Mouse (Mus musculus) hindbrain, postnatal 0 days (tissue): ENCODE measurements around the gene Pdcl2. TPM values are rescaled to one million over a fixed set of nuclear protein-coding genes. Genes with fewer than 3 reads are reported as not detected.

Experiments used
- ATAC-seq: fragments of 200-750 bp; cut with Nextera tagmentation; 2 replicates; pipeline ENCODE4 v1.8.0; 2017; ENCODE audit warnings: mild to moderate bottlenecking, moderate TSS enrichment, moderate library complexity
- DNase-seq: peaks from one replicate; pipeline ENCODE4 v3.0.0-alpha.2; 2015; ENCODE audit warnings: low spot score
- H3K27ac ChIP-seq: fragments of 300-500 bp; sonication (generic); 2 replicates; pipeline ENCODE4 v1.5.1; 2014; ENCODE audit warnings: mild to moderate bottlenecking
- H3K27me3 ChIP-seq: fragments of 300-500 bp; sonication (generic); 2 replicates; pipeline ENCODE4 v1.6.1; 2014; ENCODE audit warnings: low read length, mixed read lengths; ENCODE audit not compliant: insufficient read depth
- H3K36me3 ChIP-seq: fragments of 300-500 bp; sonication (generic); 2 replicates; pipeline ENCODE4 v1.6.1; 2014; ENCODE audit warnings: low read length, mixed read lengths; ENCODE audit not compliant: insufficient read depth
- H3K4me1 ChIP-seq: fragments of 300-500 bp; sonication (generic); 2 replicates; pipeline ENCODE4 v1.6.1; 2014; ENCODE audit warnings: antibody characterized with exemption, low read length, mixed read lengths; ENCODE audit not compliant: insufficient read depth
- H3K4me2 ChIP-seq: fragments of 300-500 bp; sonication (generic); 2 replicates; pipeline ENCODE4 v1.6.1; 2014; ENCODE audit warnings: low read depth, mild to moderate bottlenecking, low read length, moderate library complexity, mixed read lengths
- H3K4me3 ChIP-seq: fragments of 300-500 bp; sonication (generic); 2 replicates; pipeline ENCODE4 v1.5.1; 2014; ENCODE audit warnings: low read length
- H3K9ac ChIP-seq: fragments of 300-500 bp; sonication (generic); replicated peaks from 2 replicates; pipeline ENCODE4 v1.6.1; 2014; ENCODE audit warnings: mild to moderate bottlenecking, low read length, moderate library complexity, mixed read lengths
- H3K9me3 ChIP-seq: fragments of 300-500 bp; sonication (generic); 2 replicates; pipeline ENCODE4 v1.6.1; 2016; ENCODE audit warnings: low read length, mixed read lengths
- CTCF ChIP-seq: IDR thresholded peaks from 2 replicates; pipeline ENCODE4 v1.5.1; 2016; ENCODE audit warnings: antibody characterized with exemption, control low read depth, low read depth
- WGBS: fragments of 180-500 bp; shearing (Covaris S2); extraction: QIAGEN DNeasy Blood & Tissue Kit; methylation state at CpG from one replicate; pipeline ENCODE4 v1.1.7; 2014; 5-methylcytosine and 5-hydroxymethylcytosine counted together
- polyA plus RNA-seq: library from polyadenylated mRNA; unstranded; fragments of >200 nt; fragmentation: Nextera tagmentation; extraction: Ambion mirVana; gene quantifications from 2 replicates; pipeline ENCODE4 v1.2.1, GENCODE M21; 2015
- total RNA-seq: library from RNA; depleted of rRNA; stranded (reverse); fragments of >200 nt; gene quantifications from 2 replicates; pipeline ENCODE4 v1.2.3, GENCODE M21; 2014

Gene Pdcl2
- total and polyA plus RNA-seq, 2 experiments from 2014 or later: not detected

DNA sequence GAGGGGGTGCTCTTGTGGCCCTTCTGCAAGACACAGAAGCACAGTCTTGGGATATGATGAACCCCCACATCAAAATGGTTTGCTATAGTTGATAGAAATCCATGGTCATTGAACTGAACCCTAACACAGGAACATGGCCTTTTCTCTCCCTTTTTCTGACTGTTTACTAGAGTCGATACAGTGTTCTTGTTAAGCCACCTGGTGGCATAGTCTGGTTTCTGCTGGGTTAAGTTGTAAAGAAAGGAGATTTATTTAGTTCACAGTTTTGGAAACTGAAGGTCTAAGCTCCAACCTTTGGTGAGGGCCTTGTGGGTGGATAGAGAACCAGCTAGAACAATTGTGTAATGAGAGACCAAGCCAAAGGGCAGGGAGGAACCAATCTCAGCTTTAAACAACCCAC, 29.1 kb upstream of the Pdcl2 start:
- no peak overlapping the region for H3K4me2 ChIP-seq
- DNase-seq (peak; percentile 32), ATAC-seq (no peak)
- no peak overlapping the region for H3K9ac ChIP-seq
- no peak overlapping the region for H3K27ac ChIP-seq
- no peaks in the 10 kb centered on the region for H3K9me3 ChIP-seq
- peak; percentile 34 for TF ChIP-seq CTCF
- H3K36me3 ChIP-seq: no peaks in the 10 kb centered on the region
- no peak overlapping the region for H3K4me3 ChIP-seq
- WGBS: 77% methylated on average over 1 of the region's 1 CpGs
- H3K4me1 ChIP-seq: 0 out of 2 replicates have a peak, but pooled peaks cover 8% of the 10 kb centered on the region
- peaks cover 14% of the 10 kb centered on the region; the same call in 1 of the 2 replicates for H3K27me3 ChIP-seq

DNA sequence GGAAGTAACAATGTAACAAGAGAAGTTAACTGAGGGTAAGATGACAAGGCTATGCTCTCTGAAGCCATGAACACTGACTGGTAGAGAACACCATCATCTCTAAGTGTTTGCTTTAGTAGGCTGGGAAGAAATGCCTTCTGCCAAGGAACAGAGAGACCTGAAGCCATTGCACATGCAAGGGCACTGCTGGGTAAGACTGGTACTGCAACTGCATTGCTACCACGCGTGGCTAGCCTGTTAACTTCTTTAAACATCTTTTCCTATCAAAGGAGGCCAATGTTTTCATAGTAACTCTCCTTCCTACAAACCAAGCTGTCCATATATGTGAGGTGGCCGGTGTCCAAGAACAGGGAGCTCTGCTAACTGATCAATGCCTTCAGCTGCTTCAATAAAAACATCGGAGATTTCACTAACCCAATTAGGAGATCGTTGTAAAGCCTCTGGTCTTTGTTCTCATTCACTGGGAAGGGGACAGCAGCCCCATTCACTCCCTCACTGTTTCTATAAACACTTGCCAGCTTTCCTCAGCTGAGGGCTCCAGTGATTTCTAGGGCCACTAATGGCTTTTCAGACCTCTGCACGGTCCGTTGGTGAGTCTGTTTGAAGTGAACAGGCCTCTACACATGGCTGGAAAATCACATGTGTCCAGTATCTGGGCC, 21.1 kb upstream of the Pdcl2 start:
- Histone ChIP-seq H3K27me3 (no peaks in the 10 kb centered on the region), H3K36me3 (no peaks in the 10 kb centered on the region), H3K9me3 (no peaks in the 10 kb centered on the region), H3K4me1 (no peaks in the 10 kb centered on the region), H3K27ac (no peak overlapping the region), H3K4me2 (no peak overlapping the region), H3K9ac (no peak overlapping the region), H3K4me3 (no peak overlapping the region)
- ATAC-seq: peak; percentile 71; the same call in 1 of the 2 replicates
- TF ChIP-seq CTCF: peak; percentile 46
- DNase-seq: peak; percentile 48
- 40% methylated on average over 7 of the region's 7 CpGs for WGBS

GRCm38 (mm10) chr5:76351537-76351936, 20.6 kb upstream of the Pdcl2 start:
- no peaks in the 10 kb centered on the region for H3K4me1 ChIP-seq
- no peak overlapping the region for H3K9ac ChIP-seq
- ATAC-seq (no peak), DNase-seq (no peak)
- H3K4me2 ChIP-seq: no peak overlapping the region
- H3K27me3 ChIP-seq: no peaks in the 10 kb centered on the region
- no peaks in the 10 kb centered on the region for H3K9me3 ChIP-seq
- 86% methylated on average over 5 of the region's 5 CpGs for WGBS
- H3K36me3 ChIP-seq: no peaks in the 10 kb centered on the region
- no peak overlapping the region for H3K27ac ChIP-seq
- no peak overlapping the region for H3K4me3 ChIP-seq
- TF ChIP-seq CTCF: no peak

DNA sequence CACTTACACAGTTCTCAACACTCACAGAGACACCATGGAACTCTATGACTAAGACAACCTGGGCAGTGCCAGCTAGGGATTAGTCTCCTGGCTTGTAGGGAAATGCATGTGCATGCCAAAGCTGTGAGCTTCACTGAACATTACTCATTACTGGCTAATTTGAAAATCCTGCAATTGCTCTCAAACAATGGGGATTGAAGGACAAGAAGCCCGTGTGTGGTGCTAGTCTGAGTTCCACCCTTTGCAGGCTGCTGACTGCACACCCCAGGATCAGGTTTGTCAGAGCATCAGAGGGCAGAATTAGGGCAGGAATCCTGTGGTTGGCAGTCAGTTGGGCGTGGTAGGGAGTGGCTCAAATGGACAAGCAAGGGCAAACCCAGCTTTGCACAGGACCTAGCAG, 15.2 kb upstream of the Pdcl2 start:
- ATAC-seq: peak; percentile 49; the same call in 1 of the 2 replicates
- H3K4me2 ChIP-seq: no peak overlapping the region
- no peak overlapping the region for H3K4me3 ChIP-seq
- H3K9me3 ChIP-seq: no peaks in the 10 kb centered on the region
- H3K27me3 ChIP-seq: no peaks in the 10 kb centered on the region
- 50% methylated on average over 2 of the region's 2 CpGs for WGBS
- H3K36me3 ChIP-seq: no peaks in the 10 kb centered on the region
- H3K27ac ChIP-seq: no peak overlapping the region
- H3K4me1 ChIP-seq: no peaks in the 10 kb centered on the region
- peak; percentile 31 for DNase-seq
- TF ChIP-seq CTCF: no peak
- H3K9ac ChIP-seq: no peak overlapping the region

GRCm38 (mm10) chr5:76340931-76341330, 10.0 kb upstream of the Pdcl2 start:
- TF ChIP-seq CTCF: no peak
- Histone ChIP-seq H3K27ac (no peak overlapping the region), H3K4me1 (no peaks in the 10 kb centered on the region), H3K27me3 (no peaks in the 10 kb centered on the region), H3K36me3 (no peaks in the 10 kb centered on the region), H3K4me2 (no peak overlapping the region), H3K9me3 (no peaks in the 10 kb centered on the region), H3K4me3 (no peak overlapping the region), H3K9ac (no peak overlapping the region)
- DNase-seq (no peak), ATAC-seq (no peak)
- 75% methylated on average over 2 of the region's 2 CpGs for WGBS

DNA sequence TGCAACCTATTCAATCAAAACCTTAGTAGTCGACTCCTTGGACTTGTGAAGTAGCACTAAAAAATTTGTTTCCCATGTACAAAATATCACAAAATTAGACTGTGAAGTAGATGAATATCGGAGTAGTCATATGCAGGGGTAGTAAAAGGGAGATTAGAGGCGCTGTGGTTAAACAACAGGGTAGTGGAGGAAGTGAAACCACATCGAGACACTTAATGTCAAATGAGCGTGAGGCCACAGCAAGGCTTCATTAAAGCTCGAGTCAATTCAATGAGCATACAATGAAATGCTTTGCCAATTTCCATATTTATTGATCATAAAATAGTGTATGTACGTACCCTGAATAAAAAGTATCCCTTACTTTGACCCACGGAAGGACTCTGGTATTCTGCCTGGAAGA, 6.1 kb upstream of the Pdcl2 start:
- 81% methylated on average over 8 of the region's 8 CpGs for WGBS
- Histone ChIP-seq H3K4me3 (no peak overlapping the region), H3K9me3 (no peaks in the 10 kb centered on the region), H3K4me1 (no peaks in the 10 kb centered on the region), H3K27me3 (no peaks in the 10 kb centered on the region), H3K36me3 (no peaks in the 10 kb centered on the region), H3K9ac (no peak overlapping the region), H3K27ac (no peak overlapping the region), H3K4me2 (no peak overlapping the region)
- TF ChIP-seq CTCF: no peak
- no peak for ATAC-seq
- no peak for DNase-seq

DNA sequence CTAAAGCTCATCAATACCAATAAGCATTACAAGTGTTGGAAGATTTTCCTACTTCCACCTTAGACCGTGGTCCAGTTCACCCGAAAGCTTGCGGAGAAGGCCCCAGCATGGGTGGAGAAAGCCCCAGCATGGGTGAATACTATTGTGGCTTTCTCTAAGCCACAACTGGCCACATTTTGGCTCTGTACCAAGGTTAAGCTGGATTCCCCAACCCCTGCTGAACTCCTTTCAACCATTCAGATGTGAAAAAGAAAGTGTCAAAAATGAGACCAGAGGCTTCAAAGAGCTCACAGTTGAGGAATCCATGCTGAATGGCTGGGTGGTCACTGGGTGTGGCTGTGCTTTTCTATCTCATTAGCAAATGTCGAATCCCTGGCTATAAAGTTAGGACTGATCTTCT, 2.9 kb upstream of the Pdcl2 start:
- DNase-seq: no peak
- Histone ChIP-seq H3K4me1 (no peaks in the 10 kb centered on the region), H3K4me3 (no peak overlapping the region), H3K9ac (no peak overlapping the region), H3K36me3 (no peaks in the 10 kb centered on the region), H3K4me2 (no peak overlapping the region), H3K27me3 (no peaks in the 10 kb centered on the region), H3K27ac (no peak overlapping the region), H3K9me3 (no peaks in the 10 kb centered on the region)
- ATAC-seq: no peak
- TF ChIP-seq CTCF: no peak
- 50% methylated on average over 4 of the region's 4 CpGs for WGBS
